Mouse (Mus musculus) kidney, adult 11 months (tissue): ENCODE measurements around the gene Hist2h2aa2.

Experiments used
- DNase-seq: peaks from one replicate; pipeline ENCODE4 v3.0.0; 2022

Hist2h2aa2 gene

GRCm38 (mm10) chr3:96196437-96197128, 43.5 kb downstream of the Hist2h2aa2 start:
- no peak for DNase-seq

DNA sequence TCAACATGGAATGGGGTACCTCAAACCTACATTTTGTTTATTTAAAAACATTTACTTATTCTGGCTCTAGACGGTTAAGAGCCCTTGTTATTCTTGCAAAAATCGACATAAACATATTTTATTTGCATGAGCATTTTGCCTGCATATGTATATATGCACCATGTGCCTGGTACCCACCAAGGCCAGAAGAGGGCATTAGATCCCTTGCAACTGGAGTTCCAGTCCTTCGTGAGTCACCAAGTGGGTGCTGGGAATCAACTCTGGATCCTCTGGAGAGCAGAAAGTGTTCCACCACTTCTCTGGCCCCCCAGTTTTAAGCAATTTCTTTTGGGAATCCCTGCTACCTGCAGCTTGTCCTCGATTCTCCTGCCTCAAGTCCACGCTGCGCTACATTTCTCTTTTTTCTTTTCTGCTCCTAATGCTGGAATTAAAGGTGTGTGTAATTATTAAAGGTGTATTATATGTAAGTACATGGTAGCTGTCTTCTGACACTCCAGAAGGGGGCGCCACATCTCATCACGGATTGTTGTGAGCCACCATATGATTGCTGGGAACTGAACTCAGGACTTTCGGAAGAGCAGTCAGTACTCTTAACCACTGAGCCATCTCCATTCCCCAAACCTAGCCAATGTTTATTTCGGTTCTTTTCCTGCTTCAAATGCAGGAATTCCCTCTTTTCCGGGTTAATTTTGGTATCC, 44.3 kb downstream of the Hist2h2aa2 start:
- DNase-seq: no peak

GRCm38 (mm10) chr3:96194966-96195365, 45.1 kb downstream of the Hist2h2aa2 start:
- DNase-seq: no peak

- DNase-seq: no peak
Observed at GRCm38 (mm10) chr3:96192977-96193376, 47.1 kb downstream of the Hist2h2aa2 start.
